Mouse (Mus musculus): Measurements from ENCODE around the gene Gabpb2. TPM values are rescaled to one million over a fixed set of nuclear protein-coding genes. Genes with fewer than 3 reads are reported as not detected.
A peak's percentile ranks its signal among the peaks of the same experiment; 100 is the strongest.
"Not testable (repeated sequence)": the region's sequence is repeated elsewhere in the genome, so short reads cannot be mapped to it uniquely, and the experiment has no call there.

Gabpb2 gene
- total and polyA plus RNA-seq, 2 experiments from 2014 or later: 3.1 to 6.6 TPM

DNA sequence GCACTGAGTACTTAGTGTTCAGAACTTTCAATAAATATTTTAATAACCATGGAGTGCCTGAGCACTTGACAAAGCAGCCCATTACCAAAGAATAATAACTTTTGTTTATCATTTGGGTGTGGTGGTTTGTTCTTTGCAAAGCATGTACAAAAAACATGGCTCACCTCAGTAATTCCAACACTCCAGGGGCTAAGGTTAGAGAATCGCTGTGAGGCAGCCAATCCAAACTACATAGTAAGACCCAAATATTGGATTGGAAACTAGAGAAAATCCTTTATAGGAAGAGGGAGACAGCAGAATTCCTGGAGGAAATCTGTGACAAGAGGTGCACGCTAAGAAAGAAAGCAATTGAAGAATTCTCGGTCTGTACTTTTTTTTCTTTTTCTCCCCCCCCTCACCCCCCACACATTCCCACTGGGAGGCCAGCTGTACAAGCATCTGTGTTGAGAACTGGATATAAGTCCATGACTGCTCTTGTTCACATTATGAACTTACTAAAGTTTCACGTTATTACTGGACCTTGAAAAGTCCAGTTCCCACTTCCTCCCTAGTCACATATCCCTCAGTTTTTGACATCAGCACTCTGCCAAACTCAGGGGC, 961 bp downstream of the Gabpb2 start:
- peak overlapping the region; percentile 87 for H3K9ac ChIP-seq (replicated peaks; ENCODE audit: low read depth, low read length)
- H3K9me3 ChIP-seq (replicated peaks; ENCODE audit: control insufficient read depth, low read length): no peaks in the 10 kb centered on the region
- no peaks in the 10 kb centered on the region for H3K27me3 ChIP-seq (ENCODE audit: control insufficient read depth, insufficient read depth, low read length)
- peak overlapping the region; percentile 63 for H3K4me2 ChIP-seq (ENCODE audit: low read depth, low read length)
- H3K36me3 ChIP-seq (replicated peaks; ENCODE audit: control insufficient read depth, insufficient read depth, low read length): peaks cover 34% of the 10 kb centered on the region
- TF ChIP-seq EP300 (IDR thresholded peaks at IDR 0.05; ENCODE audit: low read depth) (no peak), CTCF (IDR thresholded peaks at IDR 0.05; ENCODE audit: low read depth) (no peak)
- peak overlapping the region; percentile 98 for H3K27ac ChIP-seq (ENCODE audit: low read depth)
- peaks cover 11% of the 10 kb centered on the region; the same call in 1 of the 2 replicates for H3K4me1 ChIP-seq (ENCODE audit: control insufficient read depth, insufficient read depth)
- peak; percentile 45 for ATAC-seq (ENCODE audit: insufficient read depth, low read depth)
- WGBS: 15% methylated on average over 4 of the region's 4 CpGs
- peak overlapping the region; percentile 84 for H3K4me3 ChIP-seq (ENCODE audit: low read depth, low read length)
- DNase-seq (ENCODE audit: low spot score): no peak

GRCm38 (mm10) chr3:95213609-95213975, 4.1 kb downstream of the Gabpb2 start:
- Histone ChIP-seq H3K9me3 (replicated peaks; ENCODE audit: control insufficient read depth, low read length) (no peaks in the 10 kb centered on the region), H3K9ac (replicated peaks; ENCODE audit: low read depth, low read length) (no peak overlapping the region), H3K4me2 (ENCODE audit: low read depth, low read length) (no peak overlapping the region), H3K4me3 (ENCODE audit: low read depth, low read length) (no peak overlapping the region), H3K27me3 (ENCODE audit: control insufficient read depth, insufficient read depth, low read length) (no peaks in the 10 kb centered on the region), H3K36me3 (replicated peaks; ENCODE audit: control insufficient read depth, insufficient read depth, low read length) (peaks cover 35% of the 10 kb centered on the region), H3K27ac (ENCODE audit: low read depth) (no peak overlapping the region), H3K4me1 (ENCODE audit: control insufficient read depth, insufficient read depth) (peaks cover 11% of the 10 kb centered on the region; the same call in 1 of the 2 replicates)
- DNase-seq (ENCODE audit: low spot score): no peak
- no peak for TF ChIP-seq EP300 (IDR thresholded peaks at IDR 0.05; ENCODE audit: low read depth)
- TF ChIP-seq CTCF (IDR thresholded peaks at IDR 0.05; ENCODE audit: low read depth): no peak
- 92% methylated on average over 1 of the region's 1 CpGs for WGBS
- no peak for ATAC-seq (ENCODE audit: insufficient read depth, low read depth)

GRCm38 (mm10) chr3:95212889-95213608, 4.7 kb downstream of the Gabpb2 start:
- not testable (repeated sequence) for H3K4me1 ChIP-seq (ENCODE audit: control insufficient read depth, insufficient read depth); DNase-seq (ENCODE audit: low spot score); ATAC-seq (ENCODE audit: insufficient read depth, low read depth); H3K9ac ChIP-seq (replicated peaks; ENCODE audit: low read depth, low read length); H3K9me3 ChIP-seq (replicated peaks; ENCODE audit: control insufficient read depth, low read length); H3K4me2 ChIP-seq (ENCODE audit: low read depth, low read length); H3K4me3 ChIP-seq (ENCODE audit: low read depth, low read length); H3K27me3 ChIP-seq (ENCODE audit: control insufficient read depth, insufficient read depth, low read length); H3K27ac ChIP-seq (ENCODE audit: low read depth)
- peaks cover 38% of the 10 kb centered on the region for H3K36me3 ChIP-seq (replicated peaks; ENCODE audit: control insufficient read depth, insufficient read depth, low read length)
- WGBS: 94% methylated on average over 7 of the region's 10 CpGs

GRCm38 (mm10) chr3:95210585-95210984, 7.1 kb downstream of the Gabpb2 start:
- H3K27me3 ChIP-seq (ENCODE audit: control insufficient read depth, insufficient read depth, low read length): no peaks in the 10 kb centered on the region
- H3K4me3 ChIP-seq (ENCODE audit: low read depth, low read length): no peak overlapping the region
- no peak for ATAC-seq (ENCODE audit: insufficient read depth, low read depth)
- H3K36me3 ChIP-seq (replicated peaks; ENCODE audit: control insufficient read depth, insufficient read depth, low read length): peaks cover 48% of the 10 kb centered on the region
- no peak for DNase-seq (ENCODE audit: low spot score)
- no peak overlapping the region for H3K9ac ChIP-seq (replicated peaks; ENCODE audit: low read depth, low read length)
- WGBS: 69% methylated on average over 2 of the region's 2 CpGs
- no peak overlapping the region for H3K27ac ChIP-seq (ENCODE audit: low read depth)
- no peak overlapping the region for H3K4me2 ChIP-seq (ENCODE audit: low read depth, low read length)
- H3K4me1 ChIP-seq (ENCODE audit: control insufficient read depth, insufficient read depth): no peaks in the 10 kb centered on the region
- no peaks in the 10 kb centered on the region for H3K9me3 ChIP-seq (replicated peaks; ENCODE audit: control insufficient read depth, low read length)
- TF ChIP-seq CTCF (IDR thresholded peaks at IDR 0.05; ENCODE audit: low read depth) (no peak), EP300 (IDR thresholded peaks at IDR 0.05; ENCODE audit: low read depth) (no peak)

DNA sequence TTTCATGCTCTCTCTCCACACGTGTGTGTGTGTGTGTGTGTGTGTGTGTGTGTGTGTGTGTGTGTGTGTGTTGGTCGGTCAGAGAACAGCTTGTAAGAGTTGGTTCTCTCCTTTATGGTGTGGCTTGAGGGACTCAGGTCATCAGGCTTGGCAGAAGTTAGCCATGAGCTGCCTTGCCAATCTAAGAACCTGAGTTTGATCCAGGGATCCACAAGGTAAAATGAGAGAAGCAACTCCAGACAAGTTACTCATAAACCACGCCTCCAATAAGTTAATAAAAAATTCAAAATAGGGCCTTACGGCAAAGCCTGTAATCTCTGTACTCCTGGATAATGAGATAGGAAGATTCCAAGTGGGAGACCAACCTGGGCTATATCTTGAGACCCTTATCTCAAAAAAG, 9.4 kb downstream of the Gabpb2 start:
- Histone ChIP-seq H3K4me2 (ENCODE audit: low read depth, low read length) (no peak overlapping the region), H3K4me1 (ENCODE audit: control insufficient read depth, insufficient read depth) (no peaks in the 10 kb centered on the region), H3K27ac (ENCODE audit: low read depth) (no peak overlapping the region), H3K9ac (replicated peaks; ENCODE audit: low read depth, low read length) (no peak overlapping the region), H3K36me3 (replicated peaks; ENCODE audit: control insufficient read depth, insufficient read depth, low read length) (peaks cover 50% of the 10 kb centered on the region), H3K4me3 (ENCODE audit: low read depth, low read length) (no peak overlapping the region), H3K9me3 (replicated peaks; ENCODE audit: control insufficient read depth, low read length) (no peaks in the 10 kb centered on the region), H3K27me3 (ENCODE audit: control insufficient read depth, insufficient read depth, low read length) (no peaks in the 10 kb centered on the region)
- no peak for ATAC-seq (ENCODE audit: insufficient read depth, low read depth)
- 90% methylated on average over 4 of the region's 4 CpGs for WGBS
- TF ChIP-seq EP300 (IDR thresholded peaks at IDR 0.05; ENCODE audit: low read depth) (no peak), CTCF (IDR thresholded peaks at IDR 0.05; ENCODE audit: low read depth) (no peak)
- no peak for DNase-seq (ENCODE audit: low spot score)
